Mouse (Mus musculus): Measurements from ENCODE around the gene Dgki.

- TF ChIP-seq CTCF (IDR thresholded peaks at IDR 0.05; ENCODE audit: control insufficient read depth, insufficient read depth, insufficient read length) (no peak), MYOD1 (IDR thresholded peaks at IDR 0.05; ENCODE audit: control insufficient read depth, insufficient read length, low read depth) (no peak), USF1 (IDR thresholded peaks at IDR 0.05; ENCODE audit: low read depth) (no peak), CEBPB (IDR thresholded peaks at IDR 0.05; ENCODE audit: low read depth) (no peak)
Observed at GRCm38 (mm10) chr6:37055128-37055527, 244.9 kb downstream of the Dgki start.
